Mouse (Mus musculus) limb, embryonic 15.5 days (tissue): ENCODE measurements around the gene Mybpc2. TPM values are rescaled to one million over a fixed set of nuclear protein-coding genes. Genes with fewer than 3 reads are reported as not detected.

Source experiments
- ATAC-seq: fragments of 200-750 bp; cut with Nextera tagmentation; 2 replicates; pipeline ENCODE4 v1.8.0; 2017; ENCODE audit warnings: low read depth, moderate TSS enrichment; ENCODE audit not compliant: insufficient number of reproducible peaks, low FRiP score, low TSS enrichment
- H3K27ac ChIP-seq: fragments of 300-500 bp; sonication (generic); 2 replicates; pipeline ENCODE4 v1.5.1; 2015; ENCODE audit warnings: moderate library complexity, mild to moderate bottlenecking, inconsistent platforms
- H3K27me3 ChIP-seq: fragments of 300-500 bp; sonication (generic); 2 replicates; pipeline ENCODE4 v1.6.1; 2015; ENCODE audit warnings: inconsistent platforms
- H3K36me3 ChIP-seq: fragments of 300-500 bp; sonication (generic); 2 replicates; pipeline ENCODE4 v1.6.1; 2015; ENCODE audit warnings: inconsistent platforms
- H3K4me1 ChIP-seq: fragments of 300-500 bp; sonication (generic); 2 replicates; pipeline ENCODE4 v1.6.1; 2015; ENCODE audit warnings: inconsistent platforms
- H3K4me2 ChIP-seq: fragments of 300-500 bp; sonication (generic); 2 replicates; pipeline ENCODE4 v1.6.1; 2015; ENCODE audit warnings: mild to moderate bottlenecking, inconsistent platforms
- H3K4me3 ChIP-seq: fragments of 300-500 bp; sonication (generic); 2 replicates; pipeline ENCODE4 v1.5.1; 2015; ENCODE audit warnings: mild to moderate bottlenecking, inconsistent platforms
- H3K9ac ChIP-seq: fragments of 300-500 bp; sonication (generic); 2 replicates; pipeline ENCODE4 v1.6.1; 2015; ENCODE audit warnings: inconsistent platforms
- H3K9me3 ChIP-seq: fragments of 300-500 bp; sonication (generic); 2 replicates; pipeline ENCODE4 v1.6.1; 2016; ENCODE audit warnings: inconsistent platforms
- WGBS: fragments of 180-500 bp; shearing (Covaris S2); methylation state at CpG from one replicate; pipeline ENCODE4 v1.1.7; 2015; 5-methylcytosine and 5-hydroxymethylcytosine counted together
- polyA plus RNA-seq: library from polyadenylated mRNA; unstranded; fragments of >200 nt; fragmentation: Nextera tagmentation; extraction: Ambion mirVana; gene quantifications from 2 replicates; pipeline ENCODE4 v1.2.1, GENCODE M21; 2015

Gene Mybpc2
- polyA plus RNA-seq, 1 experiment from 2014 or later: 0.13 TPM

- WGBS: 42% methylated on average over 9 of the region's 9 CpGs
- Histone ChIP-seq H3K9me3 (no peaks in the 10 kb centered on the region), H3K4me2 (no peak overlapping the region), H3K27ac (peak overlapping the region; percentile 19; the same call in 1 of the 2 replicates), H3K27me3 (peaks cover 19% of the 10 kb centered on the region), H3K4me3 (no peak overlapping the region), H3K4me1 (peaks cover 43% of the 10 kb centered on the region), H3K36me3 (peaks cover 9% of the 10 kb centered on the region; the same call in 1 of the 2 replicates), H3K9ac (no peak overlapping the region)
- ATAC-seq: peak; percentile 52
Measured at GRCm38 (mm10) chr7:44472961-44473646, 51.4 kb downstream of the Mybpc2 start.

- 12% methylated on average over 1 of the region's 1 CpGs for WGBS
- ATAC-seq: peak; percentile 5; the same call in 1 of the 2 replicates
- H3K27me3 ChIP-seq: peaks cover 19% of the 10 kb centered on the region
- no peak overlapping the region for H3K4me3 ChIP-seq
- no peak overlapping the region for H3K9ac ChIP-seq
- no peaks in the 10 kb centered on the region for H3K9me3 ChIP-seq
- H3K36me3 ChIP-seq: peaks cover 9% of the 10 kb centered on the region; the same call in 1 of the 2 replicates
- H3K27ac ChIP-seq: 0 out of 2 replicates have a peak overlapping the region, but pooled peaks have one; percentile 24
- no peak overlapping the region for H3K4me2 ChIP-seq
- peaks cover 45% of the 10 kb centered on the region for H3K4me1 ChIP-seq
Measured at GRCm38 (mm10) chr7:44472558-44472885, 51.9 kb downstream of the Mybpc2 start.

GRCm38 (mm10) chr7:44471880-44472557 is 52.4 kb downstream of the Mybpc2 start:
- WGBS: 37% methylated on average over 6 of the region's 6 CpGs

GRCm38 (mm10) chr7:44470696-44471612 is 53.5 kb downstream of the Mybpc2 start:
- Histone ChIP-seq H3K36me3 (peaks cover 9% of the 10 kb centered on the region; the same call in 1 of the 2 replicates), H3K4me2 (no peak overlapping the region), H3K27me3 (peaks cover 19% of the 10 kb centered on the region), H3K9ac (no peak overlapping the region), H3K4me1 (peaks cover 50% of the 10 kb centered on the region), H3K4me3 (no peak overlapping the region), H3K9me3 (no peaks in the 10 kb centered on the region), H3K27ac (peak overlapping the region; percentile 60)
- no peak for ATAC-seq
- WGBS: 85% methylated on average over 16 of the region's 16 CpGs

More at GRCm38 (mm10) chr7:44471880-44472557, 52.4 kb downstream of the Mybpc2 start:
- peak overlapping the region; percentile 60; the same call in 1 of the 2 replicates for H3K27ac ChIP-seq
- H3K4me1 ChIP-seq: peaks cover 50% of the 10 kb centered on the region
- no peaks in the 10 kb centered on the region for H3K9me3 ChIP-seq
- no peak overlapping the region for H3K4me3 ChIP-seq
- no peak overlapping the region for H3K4me2 ChIP-seq
- ATAC-seq: no peak
- peaks cover 9% of the 10 kb centered on the region; the same call in 1 of the 2 replicates for H3K36me3 ChIP-seq
- H3K27me3 ChIP-seq: peaks cover 19% of the 10 kb centered on the region
- H3K9ac ChIP-seq: no peak overlapping the region

GRCm38 (mm10) chr7:44469677-44470675 is 54.5 kb downstream of the Mybpc2 start:
- H3K4me1 ChIP-seq: peaks cover 44% of the 10 kb centered on the region
- no peaks in the 10 kb centered on the region for H3K9me3 ChIP-seq
- peaks cover 9% of the 10 kb centered on the region; the same call in 1 of the 2 replicates for H3K36me3 ChIP-seq
- no peak overlapping the region for H3K4me3 ChIP-seq
- no peak overlapping the region for H3K9ac ChIP-seq
- H3K27ac ChIP-seq: no peak overlapping the region
- peaks cover 15% of the 10 kb centered on the region for H3K27me3 ChIP-seq
- WGBS: 91% methylated on average over 16 of the region's 16 CpGs
- no peak overlapping the region for H3K4me2 ChIP-seq
- ATAC-seq: no peak

- H3K4me1 ChIP-seq: peaks cover 35% of the 10 kb centered on the region
- H3K9me3 ChIP-seq: no peaks in the 10 kb centered on the region
- peak overlapping the region; percentile 66 for H3K4me3 ChIP-seq
- peaks cover 17% of the 10 kb centered on the region for H3K27me3 ChIP-seq
- no peak for ATAC-seq
- H3K9ac ChIP-seq: peak overlapping the region; percentile 78; the same call in 1 of the 2 replicates
- peaks cover 9% of the 10 kb centered on the region; the same call in 1 of the 2 replicates for H3K36me3 ChIP-seq
- H3K27ac ChIP-seq: peak overlapping the region; percentile 50
- WGBS: 76% methylated on average over 15 of the region's 15 CpGs
- H3K4me2 ChIP-seq: peak overlapping the region; percentile 66
Measured at GRCm38 (mm10) chr7:44468644-44469285, 55.7 kb downstream of the Mybpc2 start.

- ATAC-seq: peak; percentile 91
- Histone ChIP-seq H3K4me2 (peak within 1 kb of the TSS; percentile 66), H3K27me3 (peaks cover 26% of the 10 kb centered on the region), H3K4me3 (peak within 1 kb of the TSS; percentile 66), H3K36me3 (peaks cover 9% of the 10 kb centered on the region; the same call in 1 of the 2 replicates), H3K4me1 (peaks cover 32% of the 10 kb centered on the region), H3K9ac (peak within 1 kb of the TSS; percentile 78), H3K9me3 (no peaks in the 10 kb centered on the region), H3K27ac (peak within 1 kb of the TSS; percentile 80)
- under 1% methylated on average over 42 of the region's 42 CpGs for WGBS
Measured at GRCm38 (mm10) chr7:44467811-44468411, 56.5 kb downstream of the Mybpc2 start, which contains the start of gene Josd2. Gene Josd2 (plus strand): TSS chr7:44467980.

- Histone ChIP-seq H3K27ac (no peak overlapping the region), H3K9me3 (no peaks in the 10 kb centered on the region), H3K4me2 (peak overlapping the region; percentile 66; the same call in 1 of the 2 replicates), H3K9ac (no peak overlapping the region), H3K36me3 (peaks cover 11% of the 10 kb centered on the region; the same call in 1 of the 2 replicates), H3K27me3 (peaks cover 36% of the 10 kb centered on the region), H3K4me1 (peaks cover 31% of the 10 kb centered on the region), H3K4me3 (peak overlapping the region; percentile 66; the same call in 1 of the 2 replicates)
- ATAC-seq: no peak
- 87% methylated on average over 16 of the region's 16 CpGs for WGBS
Measured at GRCm38 (mm10) chr7:44466888-44467311, 57.6 kb downstream of the Mybpc2 start.

- Histone ChIP-seq H3K4me2 (no peak overlapping the region), H3K36me3 (peaks cover 18% of the 10 kb centered on the region; the same call in 1 of the 2 replicates), H3K27ac (no peak overlapping the region), H3K4me1 (peaks cover 29% of the 10 kb centered on the region), H3K9me3 (no peaks in the 10 kb centered on the region), H3K27me3 (peaks cover 43% of the 10 kb centered on the region), H3K9ac (no peak overlapping the region), H3K4me3 (no peak overlapping the region)
- no peak for ATAC-seq
- WGBS: 82% methylated on average over 10 of the region's 10 CpGs
Measured at GRCm38 (mm10) chr7:44466006-44466887, 58.2 kb downstream of the Mybpc2 start.
